Mouse (Mus musculus): ENCODE measurements around the gene Zfp709.
"Not testable (repeated sequence)": the region's sequence is repeated elsewhere in the genome, so short reads cannot be mapped to it uniquely, and the experiment has no call there.

Gene Zfp709

GRCm38 (mm10) chr8:71881618-71882274 lies at the start of gene Zfp709:
TSS of gene Zfp709 (plus strand) at chr8:71882019.
- peak; percentile 57 for DNase-seq

GRCm38 (mm10) chr8:71838207-71838606 lies 43.6 kb upstream of the Zfp709 start:
- DNase-seq: not testable (repeated sequence)

GRCm38 (mm10) chr8:71841201-71841817 lies 40.5 kb upstream of the Zfp709 start:
- not testable (repeated sequence) for DNase-seq

- not testable (repeated sequence) for DNase-seq
Measured at GRCm38 (mm10) chr8:71842476-71842875, 39.3 kb upstream of the Zfp709 start.

- DNase-seq: not testable (repeated sequence)
Measured at GRCm38 (mm10) chr8:71844453-71844852, 37.4 kb upstream of the Zfp709 start.

GRCm38 (mm10) chr8:71845993-71846483 lies 35.8 kb upstream of the Zfp709 start:
- DNase-seq: not testable (repeated sequence)

- not testable (repeated sequence) for DNase-seq
Measured at GRCm38 (mm10) chr8:71846745-71847144, 35.1 kb upstream of the Zfp709 start.

- DNase-seq: not testable (repeated sequence)
Measured at GRCm38 (mm10) chr8:71851014-71851413, 30.8 kb upstream of the Zfp709 start.

- not testable (repeated sequence) for DNase-seq
Measured at GRCm38 (mm10) chr8:71853360-71853759, 28.5 kb upstream of the Zfp709 start.

GRCm38 (mm10) chr8:71856630-71857328 lies 25.0 kb upstream of the Zfp709 start:
- not testable (repeated sequence) for DNase-seq

- not testable (repeated sequence) for DNase-seq
Measured at GRCm38 (mm10) chr8:71857364-71857763, 24.5 kb upstream of the Zfp709 start.

- DNase-seq: not testable (repeated sequence)
Measured at GRCm38 (mm10) chr8:71861551-71861950, 20.3 kb upstream of the Zfp709 start.

- not testable (repeated sequence) for DNase-seq
Measured at GRCm38 (mm10) chr8:71862038-71862437, 19.8 kb upstream of the Zfp709 start.

- not testable (repeated sequence) for DNase-seq
Measured at GRCm38 (mm10) chr8:71900666-71901065, 18.8 kb downstream of the Zfp709 start.

- DNase-seq: not testable (repeated sequence)
Measured at GRCm38 (mm10) chr8:71903084-71903483, 21.3 kb downstream of the Zfp709 start.

GRCm38 (mm10) chr8:71906809-71907208 lies 25.0 kb downstream of the Zfp709 start:
- DNase-seq: no peak

- DNase-seq: no peak
Measured at GRCm38 (mm10) chr8:71907798-71908257, 26.0 kb downstream of the Zfp709 start.

- peak; percentile 83 for DNase-seq
Measured at GRCm38 (mm10) chr8:71908309-71909261, 26.8 kb downstream of the Zfp709 start, which contains the start of the genes Zfp882 and Zfp617. TSS of gene Zfp882 (plus strand) at chr8:71908608. TSS of gene Zfp617 (plus strand) at chr8:71908635.

GRCm38 (mm10) chr8:71912286-71912685 lies 30.5 kb downstream of the Zfp709 start:
- DNase-seq: no peak

GRCm38 (mm10) chr8:71922567-71923401 lies 41.0 kb downstream of the Zfp709 start:
- DNase-seq: peak; percentile 87

- no peak for DNase-seq
Measured at GRCm38 (mm10) chr8:71925791-71926190, 44.0 kb downstream of the Zfp709 start.
